Mouse (Mus musculus): ENCODE results near the gene Rcor2.

- TF ChIP-seq GATA1 (IDR thresholded peaks at IDR 0.05; ENCODE audit: borderline replicate concordance, low read length) (no peak), FLI1 (IDR thresholded peaks at IDR 0.05; ENCODE audit: low read length) (no peak)
Measured at GRCm38 (mm10) chr19:7286563-7287315, 19.6 kb downstream of the Rcor2 start.
